Mouse (Mus musculus) left cerebral cortex, adult 18-20 months (tissue): ENCODE measurements around the gene Fig4. TPM values are rescaled to one million over a fixed set of nuclear protein-coding genes. Genes with fewer than 3 reads are reported as not detected.

Source experiments
- DNase-seq, 2 experiments: peaks; one replicate each; pipeline ENCODE4 v3.0.0; 2021 to 2022; ENCODE audit warnings: low spot score in 2 of 2, mixed read lengths in 1 of 2
- long read RNA-seq, 2 experiments: library from polyadenylated mRNA; stranded (forward); transcript quantifications; one replicate each; pipeline ENCODE4 v2.0.0; 2021
- total RNA-seq, 2 experiments: library from RNA; stranded (reverse); gene quantifications; 2 replicates each; pipeline ENCODE4 v1.2.3; 2021

Gene Fig4
- total RNA-seq: 10 to 100 TPM; 25.4 to 27.2 TPM
- long read RNA-seq, experiment 1, transcript Fig4-201 (23 exons, 3,282 nt): major isoform, 36 of 46 reads
- long read RNA-seq, experiment 1, partial matches to known transcripts: 3 of 46 reads
- long read RNA-seq, experiment 1, other reads (novel, unspliced or antisense): 7 of 46 reads
- long read RNA-seq, experiment 2, transcript Fig4-201 (23 exons, 3,282 nt): major isoform, 15 of 20 reads
- long read RNA-seq, experiment 2, partial matches to known transcripts: 3 of 20 reads
- long read RNA-seq, experiment 2, other reads (novel, unspliced or antisense): 2 of 20 reads

DNA sequence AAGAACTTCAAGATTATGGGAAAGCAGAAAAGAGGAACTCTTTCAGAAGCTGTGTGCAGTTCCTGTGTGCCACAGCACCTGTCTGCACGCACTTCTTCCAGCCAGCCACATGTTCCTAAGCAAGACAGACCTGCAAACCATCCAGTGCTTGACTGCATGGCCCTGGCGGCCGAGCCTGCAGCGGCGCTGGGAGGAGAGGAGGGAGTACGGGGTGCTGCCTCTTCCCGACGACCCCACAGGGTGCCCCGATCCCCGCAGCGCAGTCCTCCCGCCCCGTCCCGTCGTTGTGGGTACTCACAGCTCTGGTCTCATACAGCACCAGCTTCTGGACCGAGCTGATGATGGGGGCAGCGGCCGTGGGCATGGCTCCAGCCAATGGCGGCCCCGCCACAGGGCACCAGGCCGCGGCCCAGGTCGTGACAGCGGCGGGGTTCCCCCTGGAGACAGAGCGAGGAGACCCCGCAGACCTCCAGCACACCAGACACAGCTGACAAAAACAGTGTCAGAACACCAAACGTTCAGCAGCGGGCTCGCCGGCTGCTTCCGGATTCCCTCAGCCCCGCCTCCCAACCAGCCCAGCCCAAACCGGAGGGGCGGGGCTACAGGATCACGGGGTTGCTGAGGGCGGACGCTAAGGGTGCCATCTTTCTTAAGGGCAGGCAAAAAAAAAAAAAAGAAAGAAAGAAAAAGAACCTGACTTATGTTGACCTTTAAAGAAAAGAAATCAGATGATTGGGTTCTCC, at the start of gene Fig4:
Gene Fig4, minus strand, starts transcription at position 572 of the 743 bp plus-strand sequence.
- peak; percentile 83 to 86 for DNase-seq

DNA sequence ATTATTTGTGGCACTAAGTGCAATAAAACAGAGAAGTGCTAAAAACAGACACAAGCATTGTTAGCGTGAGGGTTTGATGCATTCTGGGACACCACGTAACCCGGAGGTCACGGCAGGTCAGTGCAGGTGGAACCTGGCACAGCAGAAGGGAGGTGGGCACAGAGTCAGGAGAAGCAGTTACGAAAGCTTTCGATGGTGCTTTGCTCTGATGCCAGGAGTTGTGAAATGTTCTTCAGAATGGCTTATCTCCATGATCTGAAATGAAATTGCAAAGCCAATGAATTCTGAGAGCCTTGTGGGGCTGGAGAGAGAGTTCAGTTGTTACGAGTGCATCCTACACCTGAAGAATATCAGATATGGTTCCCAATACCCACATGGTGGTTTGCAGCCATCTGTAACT, 38.3 kb upstream of the Fig4 start:
- no peak for DNase-seq

DNA sequence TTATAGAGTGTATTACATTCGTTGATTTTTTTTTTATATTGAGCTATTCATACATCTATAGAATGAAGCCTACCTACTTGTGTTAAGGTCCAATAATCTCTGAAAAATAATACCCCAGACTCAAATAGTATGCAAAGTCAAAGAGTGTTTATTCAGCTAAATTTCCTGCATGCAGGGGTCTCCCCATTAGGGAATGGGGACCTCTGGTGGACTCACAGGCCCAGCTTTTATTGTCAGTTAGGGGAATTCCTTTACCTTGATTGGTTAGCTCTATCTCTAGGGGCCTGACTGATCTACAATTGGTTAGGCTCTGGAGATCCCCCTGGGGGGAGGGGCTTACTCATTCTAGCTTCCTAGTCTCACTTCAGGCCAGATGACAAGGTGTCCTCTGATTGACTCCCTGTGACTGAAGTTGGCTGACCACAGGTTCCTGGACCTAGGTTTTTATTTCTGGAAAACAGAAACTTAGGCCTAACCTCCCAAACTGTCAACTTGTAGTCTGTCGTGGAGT, 29.5 kb upstream of the Fig4 start:
- DNase-seq: no peak

DNA sequence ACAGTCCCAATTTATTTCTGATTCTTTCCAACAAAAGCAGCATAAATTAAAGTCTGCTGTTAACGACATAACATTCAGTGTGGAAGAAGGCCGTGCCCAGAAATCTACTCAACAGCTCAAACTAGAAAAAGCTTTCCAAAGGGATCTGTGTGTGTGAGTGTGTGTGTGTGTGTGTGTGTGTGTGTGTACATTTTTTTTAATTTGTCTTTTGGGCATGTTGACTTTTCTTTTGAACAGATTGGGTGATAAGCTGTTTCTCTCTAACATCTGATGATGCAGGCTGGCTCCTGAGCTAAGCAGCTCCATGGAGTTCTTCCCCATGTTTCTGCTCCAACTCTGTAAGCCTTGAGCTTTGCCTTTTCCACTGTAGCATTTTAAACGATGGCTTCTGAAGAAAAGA, 12.8 kb upstream of the Fig4 start:
- no peak for DNase-seq

DNA sequence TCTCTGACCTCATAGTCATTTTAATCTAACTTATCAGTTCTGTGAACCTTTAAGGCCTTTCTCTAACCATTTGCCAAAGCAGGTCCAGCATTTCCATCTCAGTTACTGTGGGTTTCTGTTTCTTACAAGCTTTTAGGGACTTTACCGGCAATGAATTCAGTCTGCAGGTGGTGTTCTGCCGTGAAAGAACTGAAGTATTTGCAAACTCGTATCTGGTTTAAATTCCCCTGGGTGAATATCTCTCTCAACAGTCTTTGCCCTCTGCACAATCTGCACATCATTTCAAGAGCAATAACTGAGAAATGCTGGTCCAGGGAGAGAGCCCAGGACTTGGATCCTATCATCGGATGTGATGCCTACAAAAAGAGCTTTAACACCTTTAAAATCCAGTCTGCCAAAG, 5.1 kb upstream of the Fig4 start:
- no peak for DNase-seq

DNA sequence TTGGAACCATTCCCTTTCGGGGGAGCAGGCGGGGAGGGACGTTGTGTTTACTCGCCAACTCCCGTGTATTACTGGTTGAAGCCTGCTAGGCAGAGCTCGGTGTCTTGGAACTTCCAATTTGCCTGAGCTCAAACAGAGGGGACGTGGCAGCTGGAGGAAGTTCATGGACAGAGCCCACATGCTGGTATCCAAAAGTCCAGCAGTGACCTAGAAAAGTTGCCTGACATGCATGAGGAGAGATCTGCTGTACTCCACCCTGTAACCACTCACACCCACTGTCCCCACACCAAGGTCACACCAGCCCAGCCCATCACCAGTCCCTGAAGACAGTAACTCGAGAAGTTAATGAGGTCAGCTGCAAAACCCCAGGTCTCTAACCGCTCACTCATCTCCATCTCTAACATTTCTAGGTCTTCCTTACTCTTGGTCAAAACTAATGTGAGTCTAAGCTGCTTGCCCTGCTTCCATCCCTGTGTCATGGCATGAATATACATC, 1.9 kb upstream of the Fig4 start:
- no peak for DNase-seq

DNA sequence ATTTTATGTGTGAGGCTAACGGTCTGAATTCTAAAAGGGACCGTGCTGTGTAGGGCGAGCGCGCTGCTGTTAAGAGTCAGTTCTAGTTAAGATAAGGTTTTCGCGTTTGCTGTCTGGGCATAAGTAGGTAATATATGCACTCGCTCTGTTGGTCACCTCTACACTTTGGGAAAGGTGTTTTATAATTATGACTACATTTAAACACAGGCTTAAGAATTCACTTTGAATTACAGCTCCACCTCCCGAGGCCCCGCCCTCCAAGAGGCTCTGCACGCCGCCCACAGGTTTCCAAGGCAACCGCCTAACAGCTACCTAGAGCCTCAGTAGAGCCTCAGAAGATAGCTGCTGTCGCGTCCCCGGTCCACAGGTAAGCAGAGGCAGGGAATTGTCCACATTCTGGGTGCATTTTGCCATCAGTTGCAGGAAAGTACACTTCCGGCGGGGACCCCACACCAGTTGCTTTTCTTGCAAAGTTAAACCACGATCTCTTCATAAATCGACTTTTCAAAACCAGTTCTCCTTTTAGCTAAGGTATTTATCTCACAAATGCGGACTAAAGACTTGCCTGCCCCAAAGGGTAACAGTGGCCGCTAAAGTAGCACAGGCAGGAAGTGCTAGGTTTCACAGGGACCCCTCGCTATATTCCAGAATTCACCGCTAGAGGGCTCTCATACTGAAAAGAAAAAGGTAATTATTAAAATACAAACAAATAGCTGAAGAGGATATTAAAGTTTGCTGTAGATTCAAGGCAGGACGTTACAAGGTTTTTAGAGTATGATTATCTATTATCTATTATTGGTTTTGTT, 782 bp upstream of the Fig4 start, which contains the start of gene Ak9:
Gene Ak9, plus strand, starts transcription at position 342 of the 806 bp plus-strand sequence.
- peak; percentile 85 to 88 for DNase-seq

DNA sequence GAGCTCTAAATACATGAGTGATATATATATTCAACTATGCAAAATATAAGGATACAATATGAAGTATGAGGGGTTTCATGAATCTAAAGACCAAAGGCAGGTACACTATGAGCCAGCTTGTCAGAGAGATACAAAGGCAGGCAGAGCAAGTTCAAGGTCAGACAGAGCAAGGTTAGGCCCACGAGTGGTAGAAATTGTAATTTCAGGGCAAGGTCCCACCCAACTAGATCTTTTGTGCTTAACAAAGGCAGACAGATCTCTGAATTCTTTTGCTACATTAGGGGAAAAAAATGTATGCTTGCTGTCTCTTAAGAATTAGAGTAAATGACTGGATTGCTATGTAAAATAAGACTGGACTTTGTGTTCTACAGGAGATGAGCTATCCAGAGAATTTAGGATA, 2.9 kb downstream of the Fig4 start:
- DNase-seq: no peak

DNA sequence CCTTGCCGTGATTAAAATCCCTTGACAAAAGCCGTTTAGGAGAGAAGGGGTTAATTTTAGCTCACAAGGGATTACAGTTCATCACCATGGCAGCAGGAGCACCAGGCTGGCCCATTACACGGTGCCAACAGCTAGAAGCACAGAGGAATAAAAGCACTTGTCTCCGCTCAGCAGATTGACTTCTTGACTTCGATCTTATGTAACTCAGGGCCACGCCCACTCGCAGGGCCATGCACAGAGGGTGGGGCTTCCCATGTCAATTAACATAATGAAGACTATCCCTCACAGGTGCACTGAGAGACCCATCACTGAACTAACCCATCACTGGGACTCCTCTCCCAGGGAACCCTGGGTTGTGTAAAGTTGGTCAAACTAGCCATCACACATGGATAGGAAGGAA, 7.9 kb downstream of the Fig4 start:
- no peak for DNase-seq

DNA sequence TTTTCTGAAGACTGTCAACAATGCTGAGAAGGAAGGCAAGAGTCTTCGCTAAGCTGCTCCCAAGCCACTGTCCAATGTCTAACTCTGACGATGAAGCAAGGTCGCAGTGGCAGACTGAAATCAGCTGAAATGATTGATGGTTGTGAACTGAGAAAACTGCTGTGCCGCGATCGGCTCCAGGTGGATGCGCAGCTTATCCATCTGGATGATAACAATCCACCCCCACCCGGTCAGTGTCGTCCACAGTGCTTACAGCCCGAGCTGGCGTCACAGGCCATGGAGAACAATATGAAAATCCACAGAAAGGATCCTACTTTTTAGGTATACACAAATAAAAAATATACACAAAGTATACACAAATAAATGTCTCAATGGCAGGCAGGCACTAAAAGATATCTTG, 8.3 kb downstream of the Fig4 start:
- DNase-seq: no peak

DNA sequence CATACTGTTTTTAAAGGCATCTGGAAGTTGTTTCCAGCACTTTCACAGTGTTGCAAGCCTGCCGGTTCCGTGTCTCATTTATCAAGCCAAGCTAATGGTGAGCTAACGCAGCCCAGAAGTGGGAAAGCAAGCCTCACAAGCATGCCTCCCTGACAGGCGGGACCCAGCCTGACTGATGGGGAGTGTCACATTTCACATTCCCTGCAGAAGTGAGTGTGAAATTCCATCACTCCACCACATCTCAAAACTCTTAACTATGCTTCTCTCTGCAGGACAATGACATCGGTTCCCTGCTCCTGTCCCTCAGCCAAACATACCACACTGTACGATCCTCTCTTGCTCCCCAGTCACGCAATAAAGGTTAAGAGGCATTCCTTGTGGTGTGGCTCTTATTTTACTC, 10.0 kb downstream of the Fig4 start:
- no peak for DNase-seq

DNA sequence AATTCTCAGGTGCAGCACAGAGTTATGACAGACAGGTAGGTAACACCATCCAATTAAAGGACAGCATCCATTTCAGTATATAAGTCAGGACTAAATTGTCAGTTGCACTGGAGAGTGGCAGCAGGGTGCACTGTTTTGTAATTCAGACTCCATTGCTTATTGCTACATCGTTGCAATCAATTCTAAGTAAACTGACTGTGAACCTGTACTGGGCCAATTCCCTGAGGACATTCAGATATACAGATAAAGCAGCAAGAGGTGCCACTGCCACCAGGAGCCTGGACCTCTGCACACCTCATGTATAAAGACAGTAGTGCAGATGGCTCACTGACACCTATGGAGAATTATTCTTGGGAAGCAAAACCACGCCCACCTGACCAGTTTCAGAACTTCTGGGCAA, 12.0 kb downstream of the Fig4 start:
- no peak for DNase-seq

DNA sequence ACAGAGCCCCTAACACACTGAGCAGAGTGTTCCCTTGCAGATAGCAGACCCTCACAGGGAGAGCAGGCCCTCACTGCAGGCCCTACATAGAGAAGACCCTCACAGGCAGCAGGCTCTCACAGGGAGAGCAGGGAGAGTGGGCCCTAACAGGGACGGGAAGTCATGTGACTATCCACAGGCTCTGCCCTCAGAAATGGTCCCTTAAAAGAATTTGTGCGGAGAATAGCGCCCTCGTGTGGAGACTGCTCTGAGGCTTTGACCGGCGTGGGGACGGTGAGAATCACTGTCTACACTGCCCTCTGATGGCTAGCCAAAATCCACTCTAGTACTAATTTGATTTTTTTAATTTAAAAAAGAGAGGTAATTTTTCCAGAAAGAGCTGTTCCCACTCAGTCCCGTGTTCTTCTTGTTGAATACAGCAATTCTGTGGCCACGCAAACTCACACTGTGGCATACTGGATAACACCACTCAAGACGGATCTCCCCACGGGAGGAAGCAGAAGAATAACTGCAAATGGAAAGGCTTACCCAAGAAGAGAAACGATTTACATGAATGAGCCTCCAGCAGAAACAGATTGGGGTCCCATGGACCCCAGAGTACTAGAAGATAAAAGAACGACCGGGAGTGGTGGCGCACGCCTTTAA, 14.2 kb downstream of the Fig4 start:
- DNase-seq: peak; percentile 87 to 95

DNA sequence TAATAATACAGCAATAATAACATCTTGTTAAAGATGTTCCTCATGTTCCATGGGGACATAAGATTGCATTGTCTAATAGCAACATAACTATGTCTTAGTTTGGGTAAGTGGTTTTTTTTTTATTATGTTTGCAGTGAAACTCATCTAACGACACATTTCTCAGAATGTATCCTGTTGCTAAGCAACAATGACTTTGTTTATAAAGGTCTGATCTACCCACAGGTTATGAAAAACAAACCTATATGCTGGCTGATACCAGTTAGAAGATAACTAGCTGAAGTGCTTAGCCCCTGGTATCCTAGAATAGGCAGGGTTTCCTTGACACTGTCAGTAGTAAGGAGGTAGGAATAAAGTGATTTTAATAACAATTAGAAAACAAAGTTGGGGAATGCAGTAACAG, 15.0 kb downstream of the Fig4 start:
- no peak for DNase-seq

DNA sequence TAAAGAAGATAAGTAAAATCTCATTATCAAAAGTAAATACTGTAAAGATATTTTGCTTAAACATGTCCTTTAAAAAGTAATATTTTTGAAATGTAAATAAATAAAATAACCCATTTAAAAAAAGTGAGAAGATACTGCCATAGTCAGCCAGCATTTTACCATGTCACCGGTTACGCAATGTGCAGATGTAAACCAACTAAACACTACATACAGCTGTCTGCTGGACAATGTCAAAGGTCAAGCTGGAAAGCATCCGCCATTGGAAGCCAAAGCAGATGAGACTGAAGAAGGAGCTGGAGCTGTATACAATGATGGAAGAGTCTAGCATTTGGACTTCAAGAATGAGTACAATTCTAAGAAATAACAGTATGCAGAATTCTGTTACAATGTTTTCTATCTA, 15.4 kb downstream of the Fig4 start:
- no peak for DNase-seq

DNA sequence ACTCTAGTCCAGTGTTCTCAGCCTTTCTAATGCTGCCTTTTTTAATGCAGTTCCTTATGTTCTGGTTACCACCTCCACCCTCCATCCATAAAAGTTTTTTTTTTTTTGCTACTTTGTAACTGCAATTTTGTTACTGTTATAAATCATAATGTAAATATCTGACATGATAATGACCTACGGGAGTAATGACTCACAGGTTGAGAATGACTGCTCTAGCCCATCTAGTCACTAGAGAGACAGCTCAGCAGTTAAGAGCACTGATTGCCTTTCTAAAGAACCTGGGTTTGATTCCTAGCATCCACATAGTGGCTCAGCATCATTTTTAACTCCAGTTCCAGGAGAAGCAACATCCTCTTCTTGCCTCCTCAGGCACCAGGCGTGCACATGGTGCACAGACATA, 21.0 kb downstream of the Fig4 start:
- no peak for DNase-seq

DNA sequence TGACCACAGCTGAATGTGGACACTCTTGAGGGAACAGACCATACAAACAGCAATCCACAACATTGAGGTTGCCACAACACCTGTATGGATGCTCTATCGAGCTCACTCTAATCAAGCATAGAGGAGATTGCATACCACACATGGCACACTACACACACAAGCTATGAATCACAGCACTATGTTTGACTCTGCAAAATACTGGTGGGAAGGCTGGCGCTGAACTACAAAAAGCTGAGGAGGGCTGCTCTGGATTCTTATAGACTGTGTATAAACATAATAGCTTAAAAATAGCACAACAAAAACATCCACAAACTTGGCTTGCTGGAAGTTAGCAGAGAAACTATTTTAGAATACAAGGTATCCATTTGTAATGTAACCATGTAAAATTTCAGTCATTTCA, 22.3 kb downstream of the Fig4 start:
- DNase-seq: no peak

DNA sequence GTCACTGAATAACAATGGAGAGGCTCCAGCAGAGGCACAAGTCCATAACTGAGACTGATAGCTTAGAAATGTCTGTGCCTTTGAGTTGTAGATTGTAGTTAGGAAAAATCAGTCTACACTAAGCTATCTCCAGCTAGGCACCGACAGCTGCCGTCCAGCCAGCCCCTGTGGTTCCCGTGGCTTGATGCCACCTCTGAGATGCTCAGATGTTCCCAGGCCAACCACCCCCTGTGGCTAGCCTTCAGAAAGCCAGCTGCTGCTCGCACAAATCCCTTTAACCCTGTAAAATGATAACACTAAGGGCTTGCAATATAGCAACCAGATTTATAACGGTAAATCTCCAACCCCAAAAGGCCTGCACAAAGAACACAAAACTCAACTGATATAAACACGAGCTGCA, 22.9 kb downstream of the Fig4 start:
- DNase-seq: no peak

DNA sequence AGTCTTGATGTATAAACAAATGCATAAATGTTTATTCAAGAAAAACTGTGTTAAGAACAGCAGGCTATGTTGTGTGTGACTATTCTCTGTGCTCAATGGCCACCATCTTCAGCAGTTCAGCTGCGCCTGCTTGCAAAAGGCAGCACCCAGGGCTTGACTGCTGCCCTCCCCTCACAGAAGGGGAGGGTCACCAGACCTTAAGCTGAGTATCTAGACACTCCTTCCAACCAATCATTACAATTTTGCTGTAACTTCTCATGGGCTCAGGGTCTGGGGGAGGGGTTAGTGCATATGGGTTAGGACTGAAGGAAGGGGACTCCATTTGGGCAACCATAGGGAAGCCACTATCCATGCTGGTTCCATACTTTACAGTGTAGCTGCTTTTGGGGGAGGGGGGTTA, 24.3 kb downstream of the Fig4 start:
- DNase-seq: no peak

DNA sequence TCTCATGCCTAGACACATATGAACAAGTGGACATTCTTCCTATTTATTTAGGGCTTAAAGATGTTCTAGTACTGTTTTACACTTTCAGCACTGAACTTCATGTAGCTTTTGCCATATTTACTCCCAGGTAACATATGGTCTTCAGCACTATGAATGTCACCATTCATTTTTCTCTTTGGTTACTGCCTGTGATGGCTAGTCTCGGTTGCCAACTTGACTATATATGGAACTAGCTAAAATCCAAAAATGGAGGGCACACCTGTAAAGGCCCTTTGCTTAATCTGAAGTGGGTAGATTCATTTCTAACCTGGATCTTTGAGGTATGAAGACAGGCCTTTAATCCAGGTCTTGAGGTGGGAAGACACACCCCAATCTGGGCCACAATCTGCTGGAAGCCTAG, 28.2 kb downstream of the Fig4 start:
- DNase-seq: no peak

DNA sequence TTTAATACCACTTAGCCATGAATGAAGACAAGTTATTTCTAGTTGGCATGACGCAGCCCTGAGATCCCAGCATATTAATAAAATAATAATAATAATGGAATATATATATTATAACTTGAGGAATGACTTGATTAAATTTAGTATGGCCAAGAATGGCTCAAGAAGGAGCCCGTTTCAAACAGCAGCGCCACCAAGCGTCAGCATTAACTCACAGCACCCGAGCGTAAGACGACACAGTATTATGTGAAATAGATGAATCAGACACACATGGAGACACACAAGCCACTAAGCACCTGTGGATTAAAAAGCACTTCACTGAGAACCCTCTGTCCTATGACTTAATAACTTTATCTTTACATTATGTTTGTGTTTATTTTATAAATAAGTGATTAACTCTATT, 31.2 kb downstream of the Fig4 start:
- peak; percentile 15 for DNase-seq
